Mouse (Mus musculus) heart, adult 18-20 months (tissue): ENCODE results near the gene Gm44596. TPM values are rescaled to one million over a fixed set of nuclear protein-coding genes. Genes with fewer than 3 reads are reported as not detected.

Source experiments
- DNase-seq, 2 experiments: peaks; one replicate each; pipeline ENCODE4 v3.0.0; 2021 to 2022; ENCODE audit warnings: mixed read lengths in 1 of 2
- total RNA-seq, 2 experiments: library from RNA; stranded (reverse); gene quantifications; 2 replicates each; pipeline ENCODE4 v1.2.3; 2021

The Gm44596 gene
- total RNA-seq, 2 experiments from 2014 or later: not detected

- no peak for DNase-seq
Measured at GRCm38 (mm10) chr6:128429300-128429699, 54.0 kb downstream of the Gm44596 start.

GRCm38 (mm10) chr6:128429826-128430225 is 54.5 kb downstream of the Gm44596 start:
- no peak for DNase-seq

GRCm38 (mm10) chr6:128432356-128432915 is 57.1 kb downstream of the Gm44596 start:
- peak; percentile 67 to 68 for DNase-seq

GRCm38 (mm10) chr6:128433566-128433965 is 58.3 kb downstream of the Gm44596 start:
- DNase-seq: no peak

- DNase-seq: peak; percentile 91 to 92
Measured at GRCm38 (mm10) chr6:128435474-128435873, 60.2 kb downstream of the Gm44596 start.

GRCm38 (mm10) chr6:128436356-128437005 is 61.2 kb downstream of the Gm44596 start:
- peak in 1 of 2 experiments; percentile 31 for DNase-seq

- DNase-seq: no peak
Measured at GRCm38 (mm10) chr6:128437288-128437687, 62.0 kb downstream of the Gm44596 start.

GRCm38 (mm10) chr6:128437731-128438316 is 62.5 kb downstream of the Gm44596 start:
- peak; percentile 76 for DNase-seq

GRCm38 (mm10) chr6:128438317-128438870 is 63.1 kb downstream of the Gm44596 start, which contains the start of gene Fkbp4:
Gene Fkbp4, minus strand, starts transcription at chr6:128438677.
- peak; percentile 95 to 97 for DNase-seq

GRCm38 (mm10) chr6:128438871-128439341 is 63.6 kb downstream of the Gm44596 start:
- peak; percentile 36 to 67 for DNase-seq

GRCm38 (mm10) chr6:128440238-128440637 is 64.9 kb downstream of the Gm44596 start:
- no peak for DNase-seq

GRCm38 (mm10) chr6:128445761-128446535 is 70.6 kb downstream of the Gm44596 start:
- peak; percentile 74 to 75 for DNase-seq

GRCm38 (mm10) chr6:128447063-128447462 is 71.8 kb downstream of the Gm44596 start:
- no peak for DNase-seq

- no peak for DNase-seq
Measured at GRCm38 (mm10) chr6:128455835-128456605, 80.7 kb downstream of the Gm44596 start.

Other genes starting within 250 kb of the Gm44596 start
- gene Tspan9, start 231.9 kb upstream of the Gm44596 start, total RNA-seq: 100 to 1,000 TPM in 1 of 2 experiments, 10 to 100 TPM in 1; 83.1 to 104 TPM
- gene Tead4, start 74.7 kb upstream of the Gm44596 start, total RNA-seq: 1 to 10 TPM; 3.1 to 5.0 TPM
- 1 to 10 TPM; 5.6 to 6.1 TPM for gene Tulp3, start 19.7 kb upstream of the Gm44596 start, total RNA-seq
- 10 to 100 TPM in 1 of 2 experiments, 1 to 10 TPM in 1; 8.8 to 10.6 TPM for gene Rhno1, start 12.6 kb upstream of the Gm44596 start, total RNA-seq
- gene Foxm1, start 12.5 kb upstream of the Gm44596 start, total RNA-seq: under 1 TPM; 0.52 to 0.98 TPM
- gene Tex52, start within 50 bp of the Gm44596 start, total RNA-seq: not detected
- gene Nrip2, start 23.8 kb downstream of the Gm44596 start, total RNA-seq: 1 to 10 TPM; 1.3 TPM
- 10 to 100 TPM; 17.0 to 22.0 TPM for gene Itfg2, start 49.4 kb downstream of the Gm44596 start, total RNA-seq
- 100 to 1,000 TPM; 352 to 419 TPM for gene Fkbp4, start 63.2 kb downstream of the Gm44596 start, total RNA-seq
- 1 to 10 TPM; 2.0 to 3.4 TPM for gene Pzp, start 151.2 kb downstream of the Gm44596 start, total RNA-seq
- gene A2ml1, start 206.1 kb downstream of the Gm44596 start, total RNA-seq: 1 to 10 TPM in 1 of 2 experiments, not detected in 1; 2.4 TPM
- not detected for gene Klrb1a, start 248.0 kb downstream of the Gm44596 start, total RNA-seq